Mouse (Mus musculus) NIH3T3 (cell line): Measurements from ENCODE around the gene Slc36a2.

Experiments used
- DNase-seq: peaks from one replicate; pipeline ENCODE4 v3.0.0-alpha.2; 2012; ENCODE audit warnings: low read depth

The Slc36a2 gene

GRCm38 (mm10) chr11:55184246-55184645 is 631 bp downstream of the Slc36a2 start:
- no peak for DNase-seq

DNA sequence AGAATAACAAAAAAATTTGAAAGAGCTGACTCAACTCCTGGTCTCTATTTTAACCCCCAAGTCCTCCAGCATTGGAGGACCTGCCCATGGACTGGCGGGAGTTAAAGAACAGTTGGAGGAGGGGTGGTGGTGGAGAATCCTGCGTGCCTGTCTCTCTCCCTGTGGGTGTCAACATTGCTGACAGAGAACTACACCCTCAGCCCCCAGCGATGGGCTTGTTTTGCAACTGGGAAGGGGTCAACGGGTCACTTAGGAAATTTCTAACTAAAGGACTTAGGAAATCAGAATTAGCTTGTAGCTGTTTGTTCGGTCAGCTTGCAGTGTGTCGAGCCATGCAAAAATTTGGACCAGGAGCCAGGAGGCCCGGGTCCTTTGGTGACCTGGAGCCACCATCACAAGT is 1.8 kb downstream of the Slc36a2 start:
- DNase-seq = no peak

DNA sequence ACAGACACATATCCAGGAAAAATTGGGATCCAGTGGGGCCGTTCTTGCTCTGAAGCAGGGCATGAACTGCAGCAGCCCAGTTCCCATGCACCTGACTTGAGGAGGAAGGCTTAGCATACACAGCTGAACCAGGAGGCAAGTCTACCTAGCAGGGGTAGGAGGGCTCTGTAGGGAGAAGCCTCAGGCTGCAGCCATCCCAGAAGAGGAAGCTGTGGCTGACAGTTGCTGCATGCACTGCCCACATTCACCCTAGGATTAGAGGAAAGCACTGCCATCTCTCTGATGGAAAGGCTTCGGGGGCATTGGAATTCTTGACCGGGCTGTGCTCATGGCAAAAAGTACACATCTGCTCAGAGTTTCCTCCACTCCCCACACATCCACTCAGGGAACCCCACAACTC is 5.0 kb downstream of the Slc36a2 start:
- no peak for DNase-seq

DNA sequence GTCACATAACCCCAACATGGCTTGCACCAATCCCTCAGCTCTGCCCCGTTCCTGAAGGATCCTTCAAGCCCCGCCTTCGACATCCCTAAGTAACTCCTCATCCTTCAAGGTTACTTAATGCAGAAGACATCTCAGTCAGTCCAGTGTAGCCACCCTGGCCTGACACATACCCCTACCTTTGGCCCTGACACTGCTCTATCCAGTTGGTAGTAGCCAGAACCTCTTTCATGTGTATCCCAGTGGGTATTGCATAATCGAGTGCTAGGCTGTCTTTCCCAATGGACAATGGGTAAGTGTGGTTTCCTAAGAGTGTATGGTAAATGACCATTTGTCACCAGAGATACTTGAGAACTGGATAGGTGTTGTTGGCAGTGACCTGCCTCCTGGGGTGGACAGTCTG is 6.0 kb downstream of the Slc36a2 start:
- no peak for DNase-seq

GRCm38 (mm10) chr11:55170501-55170900 is 14.4 kb downstream of the Slc36a2 start:
- no peak for DNase-seq

DNA sequence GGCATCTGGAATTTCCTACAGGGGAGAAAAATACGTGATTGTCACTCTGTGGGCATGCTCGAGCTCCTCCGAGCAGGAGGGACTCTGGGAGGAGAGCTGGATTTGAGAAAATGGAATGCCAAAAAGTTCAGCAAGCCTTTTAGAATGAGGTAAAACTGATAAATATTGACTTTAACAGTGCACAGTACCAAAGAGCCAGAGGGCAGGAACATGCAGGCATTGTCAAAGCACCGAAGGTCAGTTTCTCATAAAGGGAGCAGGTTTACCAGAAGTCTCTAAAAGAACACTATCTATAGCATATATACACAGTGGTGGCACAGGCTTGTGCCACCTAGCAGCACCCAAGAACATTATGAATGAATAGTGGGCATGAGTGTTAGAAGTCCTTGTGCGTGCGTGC is 16.0 kb downstream of the Slc36a2 start:
- no peak for DNase-seq

GRCm38 (mm10) chr11:55168504-55168903 is 16.4 kb downstream of the Slc36a2 start:
- no peak for DNase-seq

DNA sequence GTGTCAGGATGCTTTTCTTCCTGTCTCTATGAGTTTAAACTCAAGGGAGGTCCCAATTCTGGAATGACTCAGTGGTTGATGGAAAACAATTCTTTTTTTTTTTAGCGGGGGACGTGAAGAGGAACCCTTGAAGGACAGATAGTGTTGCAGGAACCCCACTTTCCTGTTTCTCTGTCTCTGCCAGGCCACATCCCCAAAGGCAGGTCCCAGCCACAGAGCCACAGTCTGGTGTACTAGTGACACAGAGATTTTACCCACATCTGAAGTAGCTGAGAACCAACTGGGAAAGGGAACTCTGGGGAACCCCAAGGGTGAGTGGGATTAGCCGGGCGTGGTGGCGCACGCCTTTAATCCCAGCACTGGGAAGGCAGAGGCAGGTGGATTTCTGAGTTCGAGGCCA is 19.1 kb downstream of the Slc36a2 start:
- no peak for DNase-seq

DNA sequence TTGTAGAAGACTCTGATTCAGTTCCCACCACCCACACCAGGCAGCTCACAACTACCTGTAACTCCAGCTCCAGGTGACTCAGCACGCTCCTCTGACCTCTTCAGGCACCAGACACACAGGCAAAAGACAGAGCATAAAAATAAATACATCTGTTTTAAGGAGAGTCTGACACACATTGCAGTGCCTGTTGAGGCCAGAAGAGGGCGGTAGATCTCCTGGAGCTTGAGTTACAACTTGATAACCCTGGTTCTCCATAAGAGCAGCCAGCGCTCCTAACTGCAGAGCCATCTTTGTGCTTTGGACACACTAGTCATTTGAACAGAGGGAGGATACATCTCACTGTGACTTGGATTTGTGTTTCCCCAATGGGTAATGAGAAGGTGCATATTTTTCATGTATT is 20.2 kb downstream of the Slc36a2 start:
- peak; percentile 63 for DNase-seq

- DNase-seq = peak; percentile 63
These were observed 22.2 kb downstream of the Slc36a2 start for GRCm38 (mm10) chr11:55162670-55163069.

- peak; percentile 86 for DNase-seq
These were observed 26.0 kb downstream of the Slc36a2 start for GRCm38 (mm10) chr11:55158785-55159359.

DNA sequence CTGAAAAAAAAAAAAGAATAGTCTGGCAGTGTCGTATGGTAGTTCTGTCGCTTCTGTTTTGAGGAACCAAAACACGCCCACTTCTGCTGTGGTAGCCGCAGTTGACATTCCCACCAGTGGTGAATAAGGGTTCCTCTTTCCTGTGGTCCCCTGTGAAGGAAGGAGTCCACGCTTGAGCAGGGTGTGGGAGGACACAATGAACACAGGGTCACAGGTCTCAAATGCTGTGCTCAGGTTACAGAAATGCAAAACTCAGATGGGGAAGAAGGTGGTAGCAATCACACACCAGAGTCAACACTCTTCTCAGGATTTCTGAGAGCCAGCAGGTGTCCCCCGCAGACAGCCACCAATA is 29.8 kb downstream of the Slc36a2 start:
- DNase-seq = no peak

GRCm38 (mm10) chr11:55154398-55155069 is 30.3 kb downstream of the Slc36a2 start:
- no peak for DNase-seq

- DNase-seq = no peak
These were observed 33.3 kb downstream of the Slc36a2 start, which contains the start of gene Slc36a3 for GRCm38 (mm10) chr11:55151608-55152007. Gene Slc36a3, minus strand, starts transcription at chr11:55151708.

- no peak for DNase-seq
These were observed 36.4 kb downstream of the Slc36a2 start for GRCm38 (mm10) chr11:55148461-55148860.

- DNase-seq = no peak
These were observed 37.5 kb downstream of the Slc36a2 start for GRCm38 (mm10) chr11:55147423-55147822.

GRCm38 (mm10) chr11:55146855-55147254 is 38.0 kb downstream of the Slc36a2 start:
- DNase-seq = no peak

- DNase-seq = peak; percentile 44
These were observed 40.9 kb downstream of the Slc36a2 start for GRCm38 (mm10) chr11:55144011-55144410.

DNA sequence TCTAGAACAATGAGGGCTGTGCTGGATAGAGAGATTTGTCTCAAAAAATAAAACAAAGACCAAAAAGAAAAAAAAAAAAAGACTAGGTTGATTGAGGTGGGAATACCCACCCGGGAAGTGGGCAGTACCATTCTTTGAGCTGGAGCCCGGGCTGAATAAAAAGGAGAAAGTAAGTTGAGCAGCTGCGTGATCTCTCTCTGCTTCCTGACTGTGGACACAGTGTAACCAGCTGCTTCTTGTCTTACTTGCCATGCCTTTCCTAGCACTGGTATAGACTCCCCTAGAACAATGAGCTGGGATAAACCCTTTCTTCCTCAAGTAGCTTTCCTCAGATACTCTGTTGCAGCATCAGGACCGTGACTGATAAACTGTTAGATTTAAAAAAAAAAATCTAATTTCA is 43.4 kb downstream of the Slc36a2 start:
- no peak for DNase-seq

GRCm38 (mm10) chr11:55137646-55138045 is 47.2 kb downstream of the Slc36a2 start:
- no peak for DNase-seq

GRCm38 (mm10) chr11:55136770-55137547 is 47.9 kb downstream of the Slc36a2 start:
- DNase-seq = no peak

DNA sequence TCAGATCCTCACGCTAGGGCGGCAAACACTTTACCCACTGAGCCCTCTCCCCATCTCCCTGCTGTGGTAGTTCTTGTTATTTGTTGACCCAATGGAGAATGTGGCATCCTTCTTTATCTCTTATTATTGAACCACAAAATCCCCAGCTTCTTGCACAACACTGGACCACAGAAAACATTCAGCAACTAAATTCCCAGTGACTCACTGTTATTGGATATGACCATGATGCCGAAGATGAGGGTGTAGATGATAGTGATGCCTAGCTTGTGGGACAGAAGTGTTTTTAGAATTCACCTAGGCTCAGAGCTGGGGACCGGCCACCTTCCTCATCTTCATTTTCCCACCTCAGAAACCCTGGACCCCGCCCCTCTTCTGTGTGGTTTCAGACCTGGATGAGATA is 50.0 kb downstream of the Slc36a2 start:
- peak; percentile 31 for DNase-seq

DNA sequence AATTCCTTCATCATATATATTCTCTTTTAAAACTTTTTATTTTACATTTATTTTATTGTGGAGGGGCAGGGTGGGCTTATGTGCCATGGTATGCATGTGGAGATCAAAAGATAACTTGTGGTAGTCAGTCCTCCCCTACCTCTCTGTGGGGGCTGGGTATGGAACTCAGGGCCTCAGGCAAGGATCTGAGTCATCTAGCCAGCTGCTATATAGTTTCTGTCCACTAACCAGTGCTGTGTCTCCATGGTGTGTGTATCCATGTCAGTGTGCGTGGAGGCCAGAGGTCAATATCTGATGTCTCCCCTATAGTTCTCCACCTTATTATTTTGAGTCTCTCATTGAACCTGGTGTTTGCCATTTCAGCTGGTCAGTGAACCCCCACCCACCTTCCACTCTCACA is 50.5 kb downstream of the Slc36a2 start:
- peak; percentile 12 for DNase-seq
